Mouse (Mus musculus) heart, embryonic 14.5 days (tissue): Measurements from ENCODE around the gene Olfm4. TPM values are rescaled to one million over a fixed set of nuclear protein-coding genes. Genes with fewer than 3 reads are reported as not detected.

Experiments used
- ATAC-seq: fragments of 200-750 bp; cut with Nextera tagmentation; 2 replicates; pipeline ENCODE4 v1.8.0; 2017; ENCODE audit warnings: low read depth, moderate TSS enrichment; ENCODE audit not compliant: insufficient number of reproducible peaks, insufficient read depth, low FRiP score
- H3K27ac ChIP-seq, 2 experiments: fragments of 200-500 bp in 1 of 2; fragments of 300-500 bp in 1 of 2; sonication (generic) in 1 of 2; replicated peaks in 1 of 2; 2 replicates each; pipeline ENCODE4 v1.5.1; 2012 to 2014; ENCODE audit warnings: low read depth in 2 of 2, low read length in 2 of 2, control low read depth in 1 of 2, mild to moderate bottlenecking in 1 of 2, mixed read lengths in 1 of 2; ENCODE audit not compliant: control insufficient read depth in 1 of 2, insufficient read depth in 1 of 2
- H3K27me3 ChIP-seq: fragments of 300-500 bp; sonication (generic); 2 replicates; pipeline ENCODE4 v1.6.1; 2014; ENCODE audit warnings: mild to moderate bottlenecking, low read length, control low read depth; ENCODE audit not compliant: control insufficient read depth, insufficient read depth
- H3K36me3 ChIP-seq: fragments of 300-500 bp; sonication (generic); 2 replicates; pipeline ENCODE4 v1.6.1; 2014; ENCODE audit warnings: mild to moderate bottlenecking, control low read depth, low read length, mixed read lengths; ENCODE audit not compliant: control insufficient read depth, insufficient read depth
- H3K4me1 ChIP-seq, 2 experiments: fragments of 200-500 bp in 1 of 2; fragments of 300-500 bp in 1 of 2; sonication (generic) in 1 of 2; 2 replicates each; pipeline ENCODE4 v1.6.1; 2012 to 2014; ENCODE audit warnings: low read length in 2 of 2, control low read depth in 1 of 2, mixed read lengths in 1 of 2; ENCODE audit not compliant: control insufficient read depth in 2 of 2, insufficient read depth in 2 of 2
- H3K4me2 ChIP-seq: fragments of 300-500 bp; sonication (generic); 2 replicates; pipeline ENCODE4 v1.6.1; 2014; ENCODE audit warnings: mild to moderate bottlenecking, low read length
- H3K4me3 ChIP-seq, 2 experiments: fragments of 200-500 bp in 1 of 2; fragments of 300-500 bp in 1 of 2; sonication (generic) in 1 of 2; 2 replicates each; pipeline ENCODE4 v1.5.1; 2012 to 2014; ENCODE audit warnings: low read length in 2 of 2, mild to moderate bottlenecking in 2 of 2, control low read depth in 1 of 2, low read depth in 1 of 2, moderate library complexity in 1 of 2; ENCODE audit not compliant: control insufficient read depth in 1 of 2, insufficient read depth in 1 of 2
- H3K9ac ChIP-seq: fragments of 300-500 bp; sonication (generic); 2 replicates; pipeline ENCODE4 v1.6.1; 2014; ENCODE audit warnings: mild to moderate bottlenecking, low read length
- H3K9me3 ChIP-seq: fragments of 300-500 bp; sonication (generic); 2 replicates; pipeline ENCODE4 v1.6.1; 2016; ENCODE audit warnings: low read length, control low read depth; ENCODE audit not compliant: control insufficient read depth
- WGBS: fragments of 180-500 bp; shearing (Covaris S2); extraction: QIAGEN DNeasy Blood & Tissue Kit; methylation state at CpG from one replicate; pipeline ENCODE4 v1.1.7; 2014; 5-methylcytosine and 5-hydroxymethylcytosine counted together
- polyA plus RNA-seq: library from polyadenylated mRNA; unstranded; fragments of >200 nt; fragmentation: Nextera tagmentation; extraction: Ambion mirVana; gene quantifications from 2 replicates; pipeline ENCODE4 v1.2.1, GENCODE M21; 2014

Olfm4 gene
- polyA plus RNA-seq, 1 experiment from 2014 or later: 0.34 TPM

- no peak for ATAC-seq
- 71% methylated on average over 4 of the region's 4 CpGs for WGBS
- Histone ChIP-seq H3K9ac (no peak overlapping the region), H3K4me2 (no peak overlapping the region), H3K27me3 (no peaks in the 10 kb centered on the region), H3K9me3 (no peaks in the 10 kb centered on the region), H3K4me1 (no peaks in the 10 kb centered on the region), H3K36me3 (no peaks in the 10 kb centered on the region), H3K27ac (no peak overlapping the region), H3K4me3 (no peak overlapping the region)
Measured at GRCm38 (mm10) chr14:79997534-79997933, 13.7 kb downstream of the Olfm4 start.

- WGBS: 55% methylated on average over 8 of the region's 8 CpGs
- ATAC-seq: no peak
- no peak overlapping the region for H3K4me3 ChIP-seq
- no peaks in the 10 kb centered on the region for H3K9me3 ChIP-seq
- H3K4me2 ChIP-seq: no peak overlapping the region
- no peaks in the 10 kb centered on the region for H3K4me1 ChIP-seq
- no peak overlapping the region for H3K27ac ChIP-seq
- no peak overlapping the region for H3K9ac ChIP-seq
- no peaks in the 10 kb centered on the region for H3K27me3 ChIP-seq
- no peaks in the 10 kb centered on the region for H3K36me3 ChIP-seq
Measured at GRCm38 (mm10) chr14:80000110-80000531, 16.2 kb downstream of the Olfm4 start.

GRCm38 (mm10) chr14:80007686-80008085 lies 23.8 kb downstream of the Olfm4 start:
- WGBS: 83% methylated on average over 3 of the region's 3 CpGs
- H3K36me3 ChIP-seq: no peaks in the 10 kb centered on the region
- no peak overlapping the region for H3K27ac ChIP-seq
- no peak overlapping the region for H3K4me3 ChIP-seq
- H3K4me2 ChIP-seq: no peak overlapping the region
- no peaks in the 10 kb centered on the region for H3K4me1 ChIP-seq
- no peaks in the 10 kb centered on the region for H3K9me3 ChIP-seq
- ATAC-seq: no peak
- H3K9ac ChIP-seq: no peak overlapping the region
- H3K27me3 ChIP-seq: no peaks in the 10 kb centered on the region

- ATAC-seq: no peak
Measured at GRCm38 (mm10) chr14:80010426-80010825, 26.5 kb downstream of the Olfm4 start.

GRCm38 (mm10) chr14:80014966-80015365 lies 31.1 kb downstream of the Olfm4 start:
- no peak overlapping the region for H3K27ac ChIP-seq
- no peak for ATAC-seq
- no peaks in the 10 kb centered on the region for H3K36me3 ChIP-seq
- no peak overlapping the region for H3K9ac ChIP-seq
- H3K9me3 ChIP-seq: no peaks in the 10 kb centered on the region
- no peak overlapping the region for H3K4me2 ChIP-seq
- H3K27me3 ChIP-seq: no peaks in the 10 kb centered on the region
- no peaks in the 10 kb centered on the region for H3K4me1 ChIP-seq
- H3K4me3 ChIP-seq: no peak overlapping the region
- WGBS: 50% methylated on average over 6 of the region's 6 CpGs

More at GRCm38 (mm10) chr14:80010426-80010825, 26.5 kb downstream of the Olfm4 start:
- Histone ChIP-seq H3K9me3 (no peaks in the 10 kb centered on the region), H3K36me3 (no peaks in the 10 kb centered on the region), H3K4me3 (no peak overlapping the region), H3K9ac (no peak overlapping the region), H3K27ac (no peak overlapping the region), H3K4me2 (no peak overlapping the region), H3K4me1 (no peaks in the 10 kb centered on the region), H3K27me3 (no peaks in the 10 kb centered on the region)
- WGBS: 87% methylated on average over 3 of the region's 3 CpGs

GRCm38 (mm10) chr14:80016112-80016511 lies 32.2 kb downstream of the Olfm4 start:
- Histone ChIP-seq H3K4me3 (no peak overlapping the region), H3K36me3 (no peaks in the 10 kb centered on the region), H3K9ac (no peak overlapping the region), H3K27me3 (no peaks in the 10 kb centered on the region), H3K4me1 (no peaks in the 10 kb centered on the region), H3K9me3 (no peaks in the 10 kb centered on the region), H3K4me2 (no peak overlapping the region), H3K27ac (no peak overlapping the region)
- no peak for ATAC-seq

GRCm38 (mm10) chr14:80026078-80026477 lies 42.2 kb downstream of the Olfm4 start:
- 62% methylated on average over 6 of the region's 6 CpGs for WGBS
- no peak for ATAC-seq
- Histone ChIP-seq H3K9ac (no peak overlapping the region), H3K4me3 (no peak overlapping the region), H3K4me2 (no peak overlapping the region), H3K27ac (no peak overlapping the region), H3K9me3 (no peaks in the 10 kb centered on the region), H3K36me3 (no peaks in the 10 kb centered on the region), H3K27me3 (no peaks in the 10 kb centered on the region), H3K4me1 (no peaks in the 10 kb centered on the region)

GRCm38 (mm10) chr14:80029297-80030001 lies 45.6 kb downstream of the Olfm4 start:
- WGBS: 71% methylated on average over 3 of the region's 3 CpGs
- no peak for ATAC-seq

More at GRCm38 (mm10) chr14:80029297-80030001, 45.6 kb downstream of the Olfm4 start:
- H3K9me3 ChIP-seq: no peaks in the 10 kb centered on the region
- no peak overlapping the region for H3K4me3 ChIP-seq
- H3K4me2 ChIP-seq: no peak overlapping the region
- no peaks in the 10 kb centered on the region for H3K4me1 ChIP-seq
- H3K27me3 ChIP-seq: no peaks in the 10 kb centered on the region
- H3K36me3 ChIP-seq: no peaks in the 10 kb centered on the region
- no peak overlapping the region for H3K9ac ChIP-seq
- no peak overlapping the region for H3K27ac ChIP-seq
